Mouse (Mus musculus): ENCODE results near the gene Rhbdl3.

Gene Rhbdl3

GRCm38 (mm10) chr11:80300551-80301315, at the start of gene Rhbdl3:
Gene Rhbdl3 (plus strand): TSS chr11:80300912.
- in situ Hi-C loops (cut with MboI; ENCODE audit: low pct_unique_long_range_greater_than_20kb in 1 of 2, low sequenced_read_pairs in 2 of 2, unreplicated experiment in 1 of 2), result no loop called here

DNA sequence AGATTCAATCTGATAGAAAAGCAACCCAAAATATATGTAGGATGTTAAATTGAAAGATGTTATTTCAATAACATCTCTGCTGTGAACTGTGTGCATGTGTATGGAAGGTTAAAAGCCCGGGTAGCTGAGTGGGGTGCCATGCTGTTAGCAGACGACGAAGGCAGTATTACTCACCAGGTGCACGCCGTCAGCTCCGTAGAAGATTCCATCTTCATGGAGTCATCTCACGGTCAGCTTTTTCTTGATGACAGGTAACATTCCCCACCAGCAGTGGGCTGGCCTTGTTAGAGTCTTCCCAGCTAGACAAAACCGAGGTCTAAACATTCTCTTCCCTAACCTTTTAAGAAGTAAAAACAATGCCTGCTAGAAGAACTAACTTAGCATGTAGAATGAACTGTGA, 36.6 kb upstream of the Rhbdl3 start:
- in situ Hi-C loops (cut with MboI; ENCODE audit: low pct_unique_long_range_greater_than_20kb in 1 of 2, low sequenced_read_pairs in 2 of 2, unreplicated experiment in 1 of 2), result no loop called here

GRCm38 (mm10) chr11:80271096-80271495, 29.6 kb upstream of the Rhbdl3 start:
- in situ Hi-C loops (cut with MboI; ENCODE audit: low pct_unique_long_range_greater_than_20kb in 1 of 2, low sequenced_read_pairs in 2 of 2, unreplicated experiment in 1 of 2), result no loop called here

GRCm38 (mm10) chr11:80275011-80275410, 25.7 kb upstream of the Rhbdl3 start:
- in situ Hi-C loops (cut with MboI; ENCODE audit: low pct_unique_long_range_greater_than_20kb in 1 of 2, low sequenced_read_pairs in 2 of 2, unreplicated experiment in 1 of 2), result no loop called here

GRCm38 (mm10) chr11:80278054-80278453, 22.7 kb upstream of the Rhbdl3 start:
- in situ Hi-C loops (cut with MboI; ENCODE audit: low pct_unique_long_range_greater_than_20kb in 1 of 2, low sequenced_read_pairs in 2 of 2, unreplicated experiment in 1 of 2), result no loop called here

- in situ Hi-C loops (cut with MboI; ENCODE audit: low pct_unique_long_range_greater_than_20kb in 1 of 2, low sequenced_read_pairs in 2 of 2, unreplicated experiment in 1 of 2), result no loop called here
Observed at GRCm38 (mm10) chr11:80283786-80284185, 16.9 kb upstream of the Rhbdl3 start.

GRCm38 (mm10) chr11:80284641-80285040, 16.1 kb upstream of the Rhbdl3 start:
- in situ Hi-C loops (cut with MboI; ENCODE audit: low pct_unique_long_range_greater_than_20kb in 1 of 2, low sequenced_read_pairs in 2 of 2, unreplicated experiment in 1 of 2), result no loop called here

- in situ Hi-C loops (cut with MboI; ENCODE audit: low pct_unique_long_range_greater_than_20kb in 1 of 2, low sequenced_read_pairs in 2 of 2, unreplicated experiment in 1 of 2), result no loop called here
Observed at GRCm38 (mm10) chr11:80287150-80287549, 13.6 kb upstream of the Rhbdl3 start.

DNA sequence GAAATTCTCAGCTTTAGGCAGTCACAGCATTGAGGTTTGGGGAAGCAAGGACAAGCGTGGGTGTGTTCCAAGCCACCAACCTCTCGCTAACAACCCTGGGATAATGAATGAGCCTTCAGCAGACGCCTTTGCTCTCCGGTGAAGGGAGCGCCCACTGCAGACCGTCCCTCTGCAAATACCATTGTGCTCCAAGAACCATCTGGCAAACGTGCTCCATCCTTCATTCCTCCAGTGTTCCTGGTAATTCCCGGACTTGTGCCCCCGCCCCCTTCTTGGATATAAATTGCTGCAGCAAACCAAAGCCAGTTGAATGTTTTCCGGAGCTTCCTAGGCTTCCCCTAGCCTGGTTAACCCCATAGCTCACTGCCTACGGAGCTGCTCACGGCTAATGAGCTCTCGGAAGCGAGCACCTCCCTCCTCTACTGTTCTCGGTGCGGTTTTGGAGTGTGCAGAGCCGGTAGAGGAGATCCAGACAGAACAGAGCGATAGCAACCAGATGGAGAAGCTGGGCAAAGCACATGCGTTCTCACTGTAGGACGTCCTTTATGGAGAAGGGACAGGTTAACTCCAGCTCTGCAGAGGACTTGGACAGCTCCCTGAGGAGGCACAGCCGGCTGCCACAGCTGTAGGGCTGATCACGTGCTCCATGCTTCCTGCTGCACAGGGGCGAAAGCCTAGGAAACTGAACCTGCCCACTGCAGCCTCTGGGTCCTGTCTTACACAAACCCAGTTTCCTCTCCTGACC, 10.8 kb upstream of the Rhbdl3 start:
- in situ Hi-C loops (cut with MboI; ENCODE audit: low pct_unique_long_range_greater_than_20kb in 1 of 2, low sequenced_read_pairs in 2 of 2, unreplicated experiment in 1 of 2), result loop anchor here (10.0 kb wide), 2 partner anchors 55 to 65 kb away; no protein-coding TSS in a partner anchor

- in situ Hi-C loops (cut with MboI; ENCODE audit: low pct_unique_long_range_greater_than_20kb in 1 of 2, low sequenced_read_pairs in 2 of 2, unreplicated experiment in 1 of 2), result loop anchor here (10.0 kb wide), 2 partner anchors 54 to 64 kb away; no protein-coding TSS in a partner anchor
Observed at GRCm38 (mm10) chr11:80291004-80291403, 9.7 kb upstream of the Rhbdl3 start.

GRCm38 (mm10) chr11:80292463-80292862, 8.2 kb upstream of the Rhbdl3 start:
- in situ Hi-C loops (cut with MboI; ENCODE audit: low pct_unique_long_range_greater_than_20kb in 1 of 2, low sequenced_read_pairs in 2 of 2, unreplicated experiment in 1 of 2), result loop anchor here (10.0 kb wide), 2 partner anchors 52 to 62 kb away; no protein-coding TSS in a partner anchor

GRCm38 (mm10) chr11:80295066-80295465, 5.6 kb upstream of the Rhbdl3 start:
- in situ Hi-C loops (cut with MboI; ENCODE audit: low pct_unique_long_range_greater_than_20kb in 1 of 2, low sequenced_read_pairs in 2 of 2, unreplicated experiment in 1 of 2), result loop anchor here (10.0 kb wide), 2 partner anchors 50 to 60 kb away; no protein-coding TSS in a partner anchor

DNA sequence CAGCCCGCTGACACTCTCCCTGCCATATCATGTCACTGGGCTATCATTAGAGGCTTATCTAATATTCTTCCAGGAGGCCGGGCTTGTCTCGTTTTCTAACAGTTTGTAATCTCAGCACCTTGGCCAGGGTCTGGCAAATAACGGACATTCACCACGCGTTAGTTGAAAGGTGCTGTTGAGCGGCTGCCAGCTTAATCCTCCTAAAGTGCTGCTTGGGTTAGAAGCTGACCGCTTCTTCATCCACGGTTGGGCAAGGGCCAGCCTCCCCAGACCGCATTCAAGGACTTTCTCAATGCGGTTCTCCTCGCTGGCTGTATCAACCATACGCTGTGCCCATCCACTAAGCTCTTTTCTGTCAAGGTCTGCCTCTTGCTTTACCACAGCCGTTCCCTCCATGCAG, 4.9 kb upstream of the Rhbdl3 start:
- in situ Hi-C loops (cut with MboI; ENCODE audit: low pct_unique_long_range_greater_than_20kb in 1 of 2, low sequenced_read_pairs in 2 of 2, unreplicated experiment in 1 of 2), result loop anchor here (10.0 kb wide), 2 partner anchors 49 to 59 kb away; no protein-coding TSS in a partner anchor

DNA sequence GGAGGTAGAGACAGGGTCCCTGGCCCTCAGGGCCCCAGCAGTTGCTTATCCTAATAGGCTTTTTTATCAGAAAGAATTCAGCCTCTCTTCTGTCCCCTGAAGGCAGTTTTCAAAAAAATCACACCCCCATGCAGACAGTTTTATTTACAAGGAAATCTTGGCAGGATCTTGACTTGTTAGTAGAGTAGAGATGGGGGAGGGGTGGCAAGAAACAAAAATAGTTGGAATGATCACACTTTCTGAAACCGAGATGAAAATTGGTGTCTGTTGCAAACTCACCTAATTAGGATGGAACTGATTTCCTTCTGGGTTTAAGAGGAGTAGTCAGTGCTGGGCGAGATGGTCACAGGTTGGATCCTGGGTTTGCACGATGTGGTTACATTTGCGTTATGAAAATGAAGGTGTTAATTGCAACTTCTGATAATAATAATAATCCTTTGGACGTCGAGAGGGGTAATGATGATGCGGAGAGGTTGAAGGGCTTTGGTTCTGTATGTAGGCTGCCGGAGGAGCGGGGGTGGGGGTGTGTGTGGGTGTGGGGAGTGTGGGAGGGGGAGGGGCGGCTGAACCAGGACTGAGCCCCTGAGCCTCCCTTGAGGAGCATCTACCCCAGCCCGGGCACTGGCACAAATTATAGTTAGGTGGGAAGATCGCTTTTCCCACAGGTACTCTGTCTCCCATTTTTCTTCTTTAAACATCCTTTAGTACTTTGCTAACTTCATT, 1.0 kb upstream of the Rhbdl3 start:
- in situ Hi-C loops (cut with MboI; ENCODE audit: low pct_unique_long_range_greater_than_20kb in 1 of 2, low sequenced_read_pairs in 2 of 2, unreplicated experiment in 1 of 2), result loop anchor here (10.0 kb wide), 2 partner anchors 45 to 55 kb away; no protein-coding TSS in a partner anchor

DNA sequence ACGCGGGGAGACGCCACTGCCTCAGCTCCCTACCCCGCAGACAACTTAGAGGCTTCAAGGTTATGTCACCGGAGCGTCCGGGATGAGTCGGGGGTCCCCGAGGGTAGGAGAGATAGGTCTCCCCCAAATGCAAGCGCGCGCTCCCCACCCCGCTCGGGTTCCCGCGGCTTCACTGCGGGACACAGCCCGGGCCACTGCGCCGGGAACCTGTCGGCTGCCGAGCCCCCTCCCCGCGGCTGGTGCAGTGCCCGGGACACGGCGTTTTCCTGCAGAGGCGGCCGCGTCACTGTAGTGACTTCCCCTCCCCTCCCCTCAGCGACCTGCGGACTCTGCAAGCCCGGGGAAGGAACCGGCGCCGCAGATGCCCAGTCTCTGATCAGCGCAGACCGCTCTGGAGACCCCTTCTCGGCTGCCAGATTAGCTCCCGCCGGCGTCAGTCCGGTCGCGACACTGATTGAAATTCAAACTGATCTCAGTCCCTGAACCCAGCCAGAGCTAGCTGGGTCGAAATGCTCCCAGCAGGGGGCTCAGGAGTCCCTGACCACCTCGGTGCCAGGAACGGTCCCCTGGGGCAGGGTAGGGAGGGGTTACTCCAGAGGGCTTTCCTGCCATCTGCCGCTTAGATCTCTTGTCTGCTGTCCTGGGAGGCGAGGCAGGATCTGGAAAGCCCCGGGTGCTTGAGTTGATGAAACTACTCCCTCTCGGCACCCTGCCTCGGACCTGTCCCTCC, 769 bp downstream of the Rhbdl3 start:
- in situ Hi-C loops (cut with MboI; ENCODE audit: low pct_unique_long_range_greater_than_20kb in 1 of 2, low sequenced_read_pairs in 2 of 2, unreplicated experiment in 1 of 2), result no loop called here

DNA sequence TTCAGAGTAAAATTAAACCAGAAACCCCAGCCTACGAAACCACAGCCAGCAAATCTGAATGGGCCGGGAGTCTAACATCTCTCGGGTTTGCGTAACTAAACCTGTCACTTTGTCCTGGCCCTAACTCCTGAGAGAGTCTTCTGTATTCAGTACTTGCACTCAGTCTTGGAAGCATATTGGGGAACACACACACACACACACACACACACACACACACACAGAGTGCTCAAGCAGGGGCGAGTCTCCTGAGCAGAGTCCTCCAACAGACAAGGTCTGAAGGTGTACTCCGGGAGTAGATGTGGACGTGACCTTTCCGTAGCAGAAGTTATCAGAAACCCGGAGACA, 1.3 kb downstream of the Rhbdl3 start:
- in situ Hi-C loops (cut with MboI; ENCODE audit: low pct_unique_long_range_greater_than_20kb in 1 of 2, low sequenced_read_pairs in 2 of 2, unreplicated experiment in 1 of 2), result no loop called here

GRCm38 (mm10) chr11:80302536-80302935, 1.8 kb downstream of the Rhbdl3 start:
- in situ Hi-C loops (cut with MboI; ENCODE audit: low pct_unique_long_range_greater_than_20kb in 1 of 2, low sequenced_read_pairs in 2 of 2, unreplicated experiment in 1 of 2), result no loop called here

- in situ Hi-C loops (cut with MboI; ENCODE audit: low pct_unique_long_range_greater_than_20kb in 1 of 2, low sequenced_read_pairs in 2 of 2, unreplicated experiment in 1 of 2), result no loop called here
Observed at GRCm38 (mm10) chr11:80303746-80304145, 3.0 kb downstream of the Rhbdl3 start.

All from mouse embryonic stem cell (cell line).